Mouse (Mus musculus): ENCODE data around the gene Kansl2.

DNA sequence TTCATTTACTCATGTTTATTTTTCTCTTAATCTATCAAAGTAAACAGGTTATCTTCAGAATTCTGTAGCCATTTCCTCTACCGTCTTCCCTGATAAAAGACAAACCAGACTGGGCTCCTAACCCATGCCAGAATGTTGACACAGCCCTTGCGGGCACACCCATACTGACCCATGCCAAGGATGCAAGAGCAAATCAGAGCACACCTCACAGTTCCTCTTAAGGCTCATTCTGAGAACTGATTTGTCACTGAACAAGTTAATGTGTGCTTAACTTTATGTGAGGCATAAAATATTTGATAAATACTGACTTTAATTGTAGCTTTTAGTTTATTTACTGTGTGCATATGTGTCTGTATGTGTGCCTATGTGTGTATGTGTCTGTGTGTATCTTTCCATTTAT is 42.7 kb downstream of the Kansl2 start:
- TF ChIP-seq CTCF (IDR thresholded peaks at IDR 0.05; ENCODE audit: control insufficient read depth, insufficient read depth, insufficient replicate concordance, low read depth, low read length) (no peak), POLR2A (IDR thresholded peaks at IDR 0.05; ENCODE audit: control insufficient read depth, low read depth, low read length) (no peak)

Data from testis, adult 2 months (tissue).